Mouse (Mus musculus) neural tube, embryonic 14.5 days (tissue): ENCODE measurements around the gene Ssbp3. TPM values are rescaled to one million over a fixed set of nuclear protein-coding genes. Genes with fewer than 3 reads are reported as not detected.
A peak's percentile ranks its signal among the peaks of the same experiment; 100 is the strongest.

Experiments
- ATAC-seq: fragments of 200-750 bp; cut with Nextera tagmentation; 2 replicates; pipeline ENCODE4 v1.8.0; 2017; ENCODE audit warnings: low read depth, mild to moderate bottlenecking, moderate TSS enrichment, moderate library complexity
- H3K27ac ChIP-seq: fragments of 300-500 bp; sonication (generic); 2 replicates; pipeline ENCODE4 v1.5.1; 2014; ENCODE audit warnings: low read depth, mild to moderate bottlenecking, control low read depth, low read length, moderate library complexity, mixed read lengths
- H3K27me3 ChIP-seq: fragments of 300-500 bp; sonication (generic); 2 replicates; pipeline ENCODE4 v1.6.1; 2014; ENCODE audit warnings: low read length; ENCODE audit not compliant: control insufficient read depth, insufficient read depth
- H3K36me3 ChIP-seq: fragments of 300-500 bp; sonication (generic); 2 replicates; pipeline ENCODE4 v1.6.1; 2014; ENCODE audit warnings: low read length, mixed read lengths; ENCODE audit not compliant: control insufficient read depth, insufficient read depth
- H3K4me1 ChIP-seq: fragments of 300-500 bp; sonication (generic); 2 replicates; pipeline ENCODE4 v1.6.1; 2014; ENCODE audit warnings: low read length; ENCODE audit not compliant: control insufficient read depth, insufficient read depth
- H3K4me2 ChIP-seq: fragments of 300-500 bp; sonication (generic); 2 replicates; pipeline ENCODE4 v1.6.1; 2014; ENCODE audit warnings: mild to moderate bottlenecking, low read depth, low read length, control low read depth
- H3K4me3 ChIP-seq: fragments of 300-500 bp; sonication (generic); 2 replicates; pipeline ENCODE4 v1.5.1; 2014; ENCODE audit warnings: low read depth, low read length, control low read depth, mixed read lengths
- H3K9ac ChIP-seq: fragments of 300-500 bp; sonication (generic); replicated peaks from 2 replicates; pipeline ENCODE4 v1.6.1; 2014; ENCODE audit warnings: low read depth, mild to moderate bottlenecking, control low read depth, low read length, mixed read lengths
- H3K9me3 ChIP-seq: fragments of 300-500 bp; sonication (generic); 2 replicates; pipeline ENCODE4 v1.6.1; 2016; ENCODE audit warnings: low read length; ENCODE audit not compliant: control insufficient read depth
- WGBS: fragments of 180-500 bp; shearing (Covaris S2); extraction: QIAGEN DNeasy Blood & Tissue Kit; methylation state at CpG from one replicate; pipeline ENCODE4 v1.1.7; 2014; 5-methylcytosine and 5-hydroxymethylcytosine counted together
- polyA plus RNA-seq: library from polyadenylated mRNA; unstranded; fragments of >200 nt; fragmentation: Nextera tagmentation; extraction: Ambion mirVana; gene quantifications from 2 replicates; pipeline ENCODE4 v1.2.1, GENCODE M21; 2014

Ssbp3 gene
- polyA plus RNA-seq, 1 experiment from 2014 or later: 106 TPM

DNA sequence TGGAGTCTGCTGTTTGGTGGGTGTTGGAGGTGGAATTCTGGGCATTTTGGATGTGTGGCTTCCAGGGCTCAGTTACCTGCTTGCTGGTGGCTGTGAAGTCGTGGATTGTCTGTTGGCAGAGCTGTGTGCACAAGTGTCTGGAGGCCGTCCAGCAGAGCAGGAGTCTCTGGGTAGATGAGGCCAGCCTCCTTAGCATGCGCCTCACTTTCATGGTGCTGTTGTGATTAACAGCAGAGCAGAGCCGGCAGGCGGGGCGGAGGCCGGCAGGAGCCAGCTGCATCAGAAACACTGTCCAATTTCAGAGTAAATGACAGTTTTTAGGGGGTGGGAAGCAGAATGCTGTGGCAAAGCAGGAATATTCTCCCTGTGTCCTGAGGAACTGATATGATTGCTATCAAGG lies 108.5 kb downstream of the Ssbp3 start:
- Histone ChIP-seq H3K4me1 (peaks cover 79% of the 10 kb centered on the region), H3K9ac (0 out of 2 replicates have a peak overlapping the region, but pooled peaks have one; percentile 8), H3K36me3 (no peaks in the 10 kb centered on the region), H3K4me3 (no peak overlapping the region), H3K27ac (no peak overlapping the region), H3K4me2 (no peak overlapping the region), H3K9me3 (no peaks in the 10 kb centered on the region), H3K27me3 (no peaks in the 10 kb centered on the region)
- WGBS: 8% methylated on average over 7 of the region's 7 CpGs
- no peak for ATAC-seq

DNA sequence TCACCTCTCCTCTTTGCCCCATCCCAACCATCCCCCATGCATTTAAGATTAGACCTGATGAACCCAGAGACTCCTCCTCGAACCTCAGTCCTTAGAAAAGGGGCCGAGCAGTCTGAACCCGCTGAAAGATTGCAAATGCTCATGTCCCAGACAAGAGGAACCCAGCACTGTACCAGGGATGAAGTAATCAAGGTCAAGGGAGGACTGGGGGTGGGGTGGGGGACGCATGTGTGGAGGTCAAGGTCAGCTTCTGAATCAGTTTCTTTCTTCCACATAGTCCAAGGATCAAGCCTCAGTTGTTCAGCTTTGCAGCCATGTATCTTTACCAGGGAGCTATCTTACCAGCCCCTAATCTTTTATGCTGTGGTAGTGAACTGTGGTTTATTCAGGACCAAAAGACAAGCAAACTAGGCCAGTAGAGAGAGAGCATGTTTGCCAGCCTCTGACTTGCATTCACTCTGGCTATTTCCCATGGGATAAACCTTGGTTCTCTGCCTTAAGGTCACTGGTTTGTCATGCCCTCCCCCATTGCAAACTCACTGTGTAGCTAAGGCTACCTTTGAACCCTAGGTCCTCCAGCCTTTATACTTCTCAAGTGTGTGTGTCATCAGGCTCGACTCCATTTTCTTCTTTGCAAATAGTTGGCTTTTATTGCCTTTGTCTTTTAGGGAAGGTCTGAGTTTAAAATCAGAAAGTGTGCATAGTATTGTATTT lies 109.9 kb downstream of the Ssbp3 start:
- no peak for ATAC-seq
- Histone ChIP-seq H3K36me3 (no peaks in the 10 kb centered on the region), H3K4me3 (no peak overlapping the region), H3K4me2 (no peak overlapping the region), H3K4me1 (peaks cover 79% of the 10 kb centered on the region), H3K9ac (no peak overlapping the region), H3K9me3 (no peaks in the 10 kb centered on the region), H3K27me3 (no peaks in the 10 kb centered on the region), H3K27ac (no peak overlapping the region)
- WGBS: 65% methylated on average over 5 of the region's 5 CpGs

DNA sequence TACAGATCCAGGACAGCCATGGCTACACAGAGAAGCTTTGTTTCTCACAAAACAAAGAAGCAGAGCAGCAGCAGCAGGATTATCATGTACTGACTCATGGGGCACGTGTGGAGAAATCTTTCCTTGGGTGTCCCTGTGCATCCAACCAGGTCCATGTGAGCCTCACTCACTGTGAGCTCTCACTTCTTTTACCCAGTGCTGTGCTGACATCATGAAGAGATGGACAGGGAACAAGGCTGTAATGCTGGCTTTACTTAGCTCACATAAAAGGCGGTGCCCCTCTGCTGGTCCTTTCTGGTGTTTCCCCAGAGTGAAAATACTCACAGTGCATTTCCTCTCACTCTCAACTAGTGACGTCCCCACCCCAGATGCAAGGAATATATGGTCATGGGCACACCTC lies 111.0 kb downstream of the Ssbp3 start:
- H3K4me2 ChIP-seq: no peak overlapping the region
- peaks cover 72% of the 10 kb centered on the region for H3K4me1 ChIP-seq
- H3K36me3 ChIP-seq: no peaks in the 10 kb centered on the region
- ATAC-seq: no peak
- no peaks in the 10 kb centered on the region for H3K9me3 ChIP-seq
- H3K27ac ChIP-seq: peak overlapping the region; percentile 12; the same call in 1 of the 2 replicates
- no peaks in the 10 kb centered on the region for H3K27me3 ChIP-seq
- H3K4me3 ChIP-seq: no peak overlapping the region
- 70% methylated on average over 3 of the region's 3 CpGs for WGBS
- H3K9ac ChIP-seq: no peak overlapping the region

DNA sequence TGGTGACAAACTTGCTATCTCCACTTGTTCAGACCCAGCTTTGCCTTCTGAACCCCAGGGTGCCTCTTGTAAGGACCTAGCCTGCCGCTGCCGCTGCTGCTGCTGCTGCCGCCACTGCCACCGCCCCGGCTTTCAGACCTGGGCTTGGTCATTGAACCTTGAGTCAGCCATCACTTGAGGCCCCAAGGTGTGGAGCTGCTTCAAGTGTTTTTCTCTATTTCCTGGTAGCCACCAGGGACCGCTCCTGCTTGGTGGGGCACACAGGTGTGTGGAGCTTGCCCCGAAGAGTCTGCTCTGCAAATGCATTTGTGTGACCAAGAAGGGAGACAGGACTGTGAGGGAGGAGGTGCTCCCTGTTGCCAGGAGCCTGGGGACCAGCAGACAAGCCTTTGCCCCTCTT lies 114.4 kb downstream of the Ssbp3 start:
- Histone ChIP-seq H3K9me3 (no peaks in the 10 kb centered on the region), H3K27ac (no peak overlapping the region), H3K4me3 (no peak overlapping the region), H3K36me3 (0 out of 2 replicates have a peak, but pooled peaks cover 3% of the 10 kb centered on the region), H3K4me1 (peaks cover 40% of the 10 kb centered on the region), H3K27me3 (no peaks in the 10 kb centered on the region), H3K9ac (no peak overlapping the region), H3K4me2 (no peak overlapping the region)
- no peak for ATAC-seq
- 80% methylated on average over 7 of the region's 7 CpGs for WGBS

DNA sequence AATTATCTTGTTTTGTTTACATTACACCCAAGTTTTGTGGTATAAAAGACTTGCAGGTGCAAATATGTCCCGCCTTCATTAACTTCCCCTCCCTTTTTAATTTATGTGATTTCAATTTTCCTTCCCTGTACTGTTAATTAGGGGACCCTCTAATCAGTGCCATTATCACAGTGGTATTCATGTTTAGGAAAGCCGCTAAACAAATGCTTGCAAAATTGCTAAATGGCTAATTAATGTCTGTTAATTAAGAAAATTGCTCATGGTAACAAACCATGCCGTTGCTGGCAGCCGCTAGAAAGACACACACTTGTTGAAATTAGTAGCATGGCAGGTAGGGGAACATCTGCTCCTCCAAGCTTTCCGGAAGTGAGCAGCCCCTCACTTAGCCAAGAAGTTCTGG lies 114.9 kb downstream of the Ssbp3 start:
- Histone ChIP-seq H3K4me1 (peaks cover 37% of the 10 kb centered on the region), H3K9me3 (no peaks in the 10 kb centered on the region), H3K27ac (no peak overlapping the region), H3K9ac (no peak overlapping the region), H3K4me2 (no peak overlapping the region), H3K4me3 (no peak overlapping the region), H3K27me3 (no peaks in the 10 kb centered on the region), H3K36me3 (0 out of 2 replicates have a peak, but pooled peaks cover 3% of the 10 kb centered on the region)
- 50% methylated on average over 5 of the region's 5 CpGs for WGBS
- ATAC-seq: no peak

DNA sequence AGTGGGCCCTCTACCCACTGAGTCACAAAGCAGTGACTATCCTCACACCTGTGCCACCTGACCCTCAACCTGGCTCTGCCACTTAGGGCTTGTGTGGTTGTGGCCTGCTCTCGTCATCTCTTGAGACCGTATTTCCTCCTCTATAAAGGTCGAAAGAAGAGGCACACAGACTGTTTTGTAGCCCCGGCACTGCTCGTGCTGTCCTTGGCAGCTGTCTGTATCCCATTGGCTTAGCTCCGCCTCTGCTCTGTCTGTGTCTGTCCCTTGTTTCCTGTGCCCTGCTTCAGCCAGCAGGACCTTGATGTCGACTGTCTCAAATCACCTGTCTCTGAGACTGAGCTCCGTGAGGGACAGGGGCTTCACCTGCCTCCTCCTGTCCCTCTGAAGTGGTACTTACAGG lies 116.0 kb downstream of the Ssbp3 start:
- no peaks in the 10 kb centered on the region for H3K27me3 ChIP-seq
- H3K9ac ChIP-seq: no peak overlapping the region
- H3K4me1 ChIP-seq: peaks cover 29% of the 10 kb centered on the region
- peak; percentile 36; the same call in 1 of the 2 replicates for ATAC-seq
- no peak overlapping the region for H3K4me2 ChIP-seq
- 56% methylated on average over 8 of the region's 8 CpGs for WGBS
- no peak overlapping the region for H3K27ac ChIP-seq
- no peaks in the 10 kb centered on the region for H3K9me3 ChIP-seq
- no peak overlapping the region for H3K4me3 ChIP-seq
- H3K36me3 ChIP-seq: peaks cover 11% of the 10 kb centered on the region

- H3K4me1 ChIP-seq: no peaks in the 10 kb centered on the region
- no peaks in the 10 kb centered on the region for H3K9me3 ChIP-seq
- WGBS: 89% methylated on average over 4 of the region's 4 CpGs
- H3K27me3 ChIP-seq: no peaks in the 10 kb centered on the region
- no peak overlapping the region for H3K4me3 ChIP-seq
- H3K9ac ChIP-seq: no peak overlapping the region
- no peak overlapping the region for H3K27ac ChIP-seq
- no peak overlapping the region for H3K4me2 ChIP-seq
- H3K36me3 ChIP-seq: peaks cover 33% of the 10 kb centered on the region
- ATAC-seq: no peak
Measured at GRCm38 (mm10) chr4:107035689-107036088, 125.2 kb downstream of the Ssbp3 start.

- Histone ChIP-seq H3K9me3 (no peaks in the 10 kb centered on the region), H3K4me1 (no peaks in the 10 kb centered on the region), H3K9ac (no peak overlapping the region), H3K4me2 (no peak overlapping the region), H3K27me3 (no peaks in the 10 kb centered on the region), H3K27ac (no peak overlapping the region), H3K4me3 (no peak overlapping the region), H3K36me3 (peaks cover 33% of the 10 kb centered on the region)
- ATAC-seq: no peak
- WGBS: 88% methylated on average over 2 of the region's 2 CpGs
Measured at GRCm38 (mm10) chr4:107036985-107037384, 126.5 kb downstream of the Ssbp3 start.

GRCm38 (mm10) chr4:107038303-107038702 lies 127.8 kb downstream of the Ssbp3 start:
- WGBS: 91% methylated on average over 4 of the region's 4 CpGs
- Histone ChIP-seq H3K36me3 (peaks cover 33% of the 10 kb centered on the region), H3K27me3 (no peaks in the 10 kb centered on the region), H3K9ac (no peak overlapping the region), H3K4me1 (no peaks in the 10 kb centered on the region), H3K9me3 (no peaks in the 10 kb centered on the region), H3K4me3 (no peak overlapping the region), H3K4me2 (no peak overlapping the region), H3K27ac (no peak overlapping the region)
- ATAC-seq: no peak
